Mouse (Mus musculus) embryo, embryonic 11 days (tissue): ENCODE results near the gene Tmem104.

Source experiments
- DNase-seq: peaks from one replicate; pipeline ENCODE4 v3.0.0-alpha.2; 2015

The Tmem104 gene

GRCm38 (mm10) chr11:115232889-115233288 is 45.6 kb downstream of the Tmem104 start:
- DNase-seq = no peak

- DNase-seq = peak; percentile 48
Measured at GRCm38 (mm10) chr11:115233526-115234290, 46.4 kb downstream of the Tmem104 start.

GRCm38 (mm10) chr11:115234320-115235044 is 47.2 kb downstream of the Tmem104 start:
- no peak for DNase-seq

- peak; percentile 61 for DNase-seq
Measured at GRCm38 (mm10) chr11:115236570-115236969, 49.3 kb downstream of the Tmem104 start.

GRCm38 (mm10) chr11:115241402-115241801 is 54.1 kb downstream of the Tmem104 start:
- DNase-seq = no peak

GRCm38 (mm10) chr11:115242746-115243145 is 55.5 kb downstream of the Tmem104 start:
- no peak for DNase-seq

GRCm38 (mm10) chr11:115243783-115244182 is 56.5 kb downstream of the Tmem104 start:
- no peak for DNase-seq

- no peak for DNase-seq
Measured at GRCm38 (mm10) chr11:115244840-115245239, 57.6 kb downstream of the Tmem104 start.

GRCm38 (mm10) chr11:115246386-115246785 is 59.1 kb downstream of the Tmem104 start:
- DNase-seq = no peak

- no peak for DNase-seq
Measured at GRCm38 (mm10) chr11:115247240-115247639, 60.0 kb downstream of the Tmem104 start.

- no peak for DNase-seq
Measured at GRCm38 (mm10) chr11:115247945-115248344, 60.7 kb downstream of the Tmem104 start.

GRCm38 (mm10) chr11:115249721-115250404 is 62.6 kb downstream of the Tmem104 start:
- DNase-seq = peak; percentile 66

GRCm38 (mm10) chr11:115250405-115251090 is 63.3 kb downstream of the Tmem104 start:
- DNase-seq = no peak

- no peak for DNase-seq
Measured at GRCm38 (mm10) chr11:115251258-115251657, 64.0 kb downstream of the Tmem104 start.

GRCm38 (mm10) chr11:115257775-115258510 is 70.7 kb downstream of the Tmem104 start:
- peak; percentile 57 for DNase-seq

GRCm38 (mm10) chr11:115259134-115259533 is 71.8 kb downstream of the Tmem104 start:
- no peak for DNase-seq

- no peak for DNase-seq
Measured at GRCm38 (mm10) chr11:115262954-115263353, 75.7 kb downstream of the Tmem104 start.

- no peak for DNase-seq
Measured at GRCm38 (mm10) chr11:115264136-115264861, 77.0 kb downstream of the Tmem104 start.

- DNase-seq = peak; percentile 77
Measured at GRCm38 (mm10) chr11:115264862-115265668, 77.8 kb downstream of the Tmem104 start.

GRCm38 (mm10) chr11:115265771-115266399 is 78.6 kb downstream of the Tmem104 start:
- no peak for DNase-seq
